Mouse (Mus musculus): ENCODE data around the gene Tbc1d8. TPM values are rescaled to one million over a fixed set of nuclear protein-coding genes. Genes with fewer than 3 reads are reported as not detected.

The Tbc1d8 gene
- total and polyA plus RNA-seq, 3 experiments, result 0.16 to 1.4 (median 0.81) TPM

DNA sequence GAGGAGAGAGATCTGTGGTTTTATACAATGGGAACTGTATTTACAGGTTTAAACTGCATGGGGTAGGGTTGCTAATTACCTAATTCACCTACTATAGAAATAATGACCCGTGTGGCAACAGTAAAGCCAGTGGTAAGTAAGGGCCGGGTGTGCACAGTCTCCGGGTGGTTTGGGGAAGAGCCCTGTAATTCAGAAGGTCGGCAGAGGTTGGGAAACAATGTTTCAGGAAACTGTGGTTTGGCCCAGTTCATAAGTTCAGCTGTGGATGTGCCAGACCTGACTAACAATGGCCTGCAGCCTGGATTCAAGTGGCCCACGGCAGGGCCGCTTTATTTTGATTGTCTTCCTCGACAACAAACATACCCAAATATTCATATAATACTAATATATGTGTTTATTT lies 47.2 kb upstream of the Tbc1d8 start:
- in situ Hi-C loops (cut with MboI; ENCODE audit: low pct_ligation_motif_present, low pct_unique_long_range_greater_than_20kb, low sequenced_read_pairs), result no loop called here
- Histone ChIP-seq H3K9ac (ENCODE audit: insufficient read depth, low read depth) (no peak overlapping the region), H3K79me2 (replicated peaks; ENCODE audit: control insufficient read depth, extremely low read depth, insufficient read depth, poor library complexity, severe bottlenecking) (no peaks in the 10 kb centered on the region), H3K4me1 (ENCODE audit: control insufficient read depth in 1 of 2, insufficient read depth in 2 of 2) (0 out of 4 replicates have a peak, but pooled peaks cover 0 to 2% of the 10 kb centered on the region in 2 experiments), H3K27ac (ENCODE audit: insufficient read depth, low read depth) (no peak overlapping the region), H3K4me2 (ENCODE audit: insufficient read depth, low read depth, poor library complexity, severe bottlenecking) (no peak overlapping the region), H3K4me3 (replicated peaks in 1 of 3; ENCODE audit: low read depth in 2 of 3, low read length in 2 of 3, poor library complexity in 1 of 3) (no peak overlapping the region), H3K9me3 (replicated peaks; ENCODE audit: low read length) (no peaks in the 10 kb centered on the region), H3K27me3 (replicated peaks) (no peaks in the 10 kb centered on the region), H3K36me3 (replicated peaks in 1 of 2; ENCODE audit: control insufficient read depth in 1 of 2, insufficient read depth in 1 of 2, low read length in 1 of 2) (no peaks in the 10 kb centered on the region)
- TF ChIP-seq RCOR1 (conservative IDR thresholded peaks at IDR 0.05; ENCODE audit: low read depth, low read length) (no peak), MXI1 (IDR thresholded peaks at IDR 0.05; ENCODE audit: low read depth, low read length) (no peak), ZNF384 (IDR thresholded peaks at IDR 0.05; ENCODE audit: low read depth, low read length) (no peak), UBTF (IDR thresholded peaks at IDR 0.05; ENCODE audit: low read depth, low read length) (no peak), CTCF (conservative IDR thresholded peaks at IDR 0.05 in 1 of 2, IDR thresholded peaks at IDR 0.05 in 1 of 2; ENCODE audit: low read depth in 2 of 2, low read length in 2 of 2) (no peak), POLR2A (IDR thresholded peaks at IDR 0.05; ENCODE audit: low read depth, low read length) (no peak), JUN (IDR thresholded peaks at IDR 0.05; ENCODE audit: insufficient read depth, low read depth, low read length) (no peak), CHD2 (IDR thresholded peaks at IDR 0.05; ENCODE audit: low read length) (no peak), IRF4 (IDR thresholded peaks at IDR 0.05; ENCODE audit: low read depth, low read length) (no peak), ZKSCAN1 (IDR thresholded peaks at IDR 0.05; ENCODE audit: borderline replicate concordance, low read depth, low read length) (no peak), NRF1 (IDR thresholded peaks at IDR 0.05; ENCODE audit: low read depth, low read length) (no peak), ZMIZ1 (IDR thresholded peaks at IDR 0.05; ENCODE audit: low read depth, low read length) (no peak)
- no peak for DNase-seq (ENCODE audit: extremely low read depth)
- dilution Hi-C loops (cut with MboI; ENCODE audit: extremely low pct_ligation_motif_present, extremely low pct_unique_long_range_greater_than_20kb, low sequenced_read_pairs), result no loop called here

GRCm38 (mm10) chr1:39522519-39522918 lies 44.0 kb upstream of the Tbc1d8 start:
- Histone ChIP-seq H3K36me3 (replicated peaks in 1 of 2; ENCODE audit: control insufficient read depth in 1 of 2, insufficient read depth in 1 of 2, low read length in 1 of 2) (no peaks in the 10 kb centered on the region), H3K4me2 (ENCODE audit: insufficient read depth, low read depth, poor library complexity, severe bottlenecking) (no peak overlapping the region), H3K27me3 (replicated peaks) (no peaks in the 10 kb centered on the region), H3K27ac (ENCODE audit: insufficient read depth, low read depth) (no peak overlapping the region), H3K9ac (ENCODE audit: insufficient read depth, low read depth) (no peak overlapping the region), H3K9me3 (replicated peaks; ENCODE audit: low read length) (peaks cover 11% of the 10 kb centered on the region), H3K4me1 (ENCODE audit: control insufficient read depth in 1 of 2, insufficient read depth in 2 of 2) (no peaks in the 10 kb centered on the region), H3K79me2 (replicated peaks; ENCODE audit: control insufficient read depth, extremely low read depth, insufficient read depth, poor library complexity, severe bottlenecking) (no peaks in the 10 kb centered on the region), H3K4me3 (replicated peaks in 1 of 3; ENCODE audit: low read depth in 2 of 3, low read length in 2 of 3, poor library complexity in 1 of 3) (no peak overlapping the region)
- in situ Hi-C loops (cut with MboI; ENCODE audit: low pct_ligation_motif_present, low pct_unique_long_range_greater_than_20kb, low sequenced_read_pairs) (no loop called here), dilution Hi-C loops (cut with MboI; ENCODE audit: extremely low pct_ligation_motif_present, extremely low pct_unique_long_range_greater_than_20kb, low sequenced_read_pairs) (no loop called here)
- TF ChIP-seq MAX (IDR thresholded peaks at IDR 0.05; ENCODE audit: low read length), result no peak
- no peak for TF ChIP-seq TBP (conservative IDR thresholded peaks at IDR 0.05; ENCODE audit: low read depth, low read length)
- TF ChIP-seq SMC3 (IDR thresholded peaks at IDR 0.05; ENCODE audit: low read depth, low read length), result peak; percentile 65
- no peak for TF ChIP-seq TCF12 (IDR thresholded peaks at IDR 0.05; ENCODE audit: low read depth, low read length)
- TF ChIP-seq RAD21 (IDR thresholded peaks at IDR 0.05; ENCODE audit: low read depth, low read length), result peak; percentile 77
- TF ChIP-seq CHD2 (IDR thresholded peaks at IDR 0.05; ENCODE audit: low read length), result no peak
- TF ChIP-seq ZNF384 (IDR thresholded peaks at IDR 0.05; ENCODE audit: low read depth, low read length), result no peak
- no peak for TF ChIP-seq ZKSCAN1 (IDR thresholded peaks at IDR 0.05; ENCODE audit: borderline replicate concordance, low read depth, low read length)
- no peak for TF ChIP-seq JUND (conservative IDR thresholded peaks at IDR 0.05; ENCODE audit: low read depth, low read length)
- TF ChIP-seq MAFK (IDR thresholded peaks at IDR 0.05; ENCODE audit: insufficient replicate concordance, low read length), result no peak
- no peak for TF ChIP-seq ZC3H11A (IDR thresholded peaks at IDR 0.05; ENCODE audit: low read depth, low read length)
- no peak for TF ChIP-seq USF1 (IDR thresholded peaks at IDR 0.05; ENCODE audit: low read depth, low read length)
- no peak for TF ChIP-seq USF2 (conservative IDR thresholded peaks at IDR 0.05; ENCODE audit: low read depth, low read length)
- no peak for TF ChIP-seq NELFE (IDR thresholded peaks at IDR 0.05; ENCODE audit: low read depth, low read length)
- TF ChIP-seq CTCF (conservative IDR thresholded peaks at IDR 0.05 in 1 of 2, IDR thresholded peaks at IDR 0.05 in 1 of 2; ENCODE audit: low read depth in 2 of 2, low read length in 2 of 2), result peak; percentile 68 to 81
- TF ChIP-seq SIN3A (IDR thresholded peaks at IDR 0.05; ENCODE audit: low read length), result no peak
- no peak for TF ChIP-seq UBTF (IDR thresholded peaks at IDR 0.05; ENCODE audit: low read depth, low read length)
- TF ChIP-seq HCFC1 (IDR thresholded peaks at IDR 0.05; ENCODE audit: low read depth, low read length), result no peak
- TF ChIP-seq KAT2A (IDR thresholded peaks at IDR 0.05; ENCODE audit: insufficient replicate concordance, low read length), result no peak
- no peak for TF ChIP-seq BHLHE40 (IDR thresholded peaks at IDR 0.05; ENCODE audit: low read depth, low read length)
- DNase-seq (ENCODE audit: extremely low read depth), result peak; percentile 36

All from CH12.LX (cell line).